Mouse (Mus musculus) bone marrow, adult 2 months (tissue): ENCODE measurements at regions not wholly inside any gene's neighbourhood (a gene's known extent, or its start where the extent isn't known, plus 50 kb on each side); places are given as distances from the start of the nearest gene placed in this dataset.

Experiments used
- CTCF ChIP-seq: fragments of 200-500 bp; IDR thresholded peaks from 2 replicates; pipeline ENCODE4 v1.5.1; 2011; ENCODE audit warnings: low read length, control low read depth; ENCODE audit not compliant: control insufficient read depth, insufficient read depth
- POLR2A ChIP-seq: fragments of 200-500 bp; IDR thresholded peaks from 2 replicates; pipeline ENCODE4 v1.6.1; 2011; ENCODE audit warnings: low read depth, mild to moderate bottlenecking, control low read depth, low read length, borderline replicate concordance; ENCODE audit not compliant: control insufficient read depth

- TF ChIP-seq CTCF (no peak), POLR2A (no peak)
These were observed 245.7 kb downstream of the Setd4 start for GRCm38 (mm10) chr16:93358166-93358565.
